Mouse (Mus musculus) retina, postnatal 1 day (tissue): ENCODE results near the gene Irx4.

ENCODE experiments used
- DNase-seq: peaks from one replicate; pipeline ENCODE4 v3.0.0-alpha.2; 2012

The Irx4 gene

GRCm38 (mm10) chr13:73260354-73261035, at the start of gene Irx4:
Gene Irx4 (plus strand): TSS chr13:73260479.
- peak; percentile 35 for DNase-seq

DNA sequence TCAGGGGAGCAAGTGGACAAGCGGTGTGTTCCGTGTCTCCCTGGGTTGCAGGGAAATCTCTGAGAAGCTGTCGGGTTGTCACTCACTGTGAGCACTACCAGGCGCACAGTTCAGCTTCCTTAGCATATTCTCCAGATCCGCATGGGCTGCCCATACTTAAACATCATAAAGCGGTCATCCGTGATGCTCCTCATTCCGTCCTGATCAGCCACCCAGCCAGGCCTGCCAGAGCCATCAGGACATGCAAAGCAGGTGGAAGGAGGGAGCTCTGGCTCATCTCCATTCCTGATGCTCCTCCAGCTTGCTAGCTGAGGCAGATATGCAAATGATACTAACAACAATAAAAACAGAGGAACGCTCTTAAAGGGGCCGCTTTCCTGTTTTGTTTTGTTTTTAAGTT, 46.0 kb upstream of the Irx4 start:
- no peak for DNase-seq

- no peak for DNase-seq
Observed at GRCm38 (mm10) chr13:73236461-73236860, 23.8 kb upstream of the Irx4 start.

DNA sequence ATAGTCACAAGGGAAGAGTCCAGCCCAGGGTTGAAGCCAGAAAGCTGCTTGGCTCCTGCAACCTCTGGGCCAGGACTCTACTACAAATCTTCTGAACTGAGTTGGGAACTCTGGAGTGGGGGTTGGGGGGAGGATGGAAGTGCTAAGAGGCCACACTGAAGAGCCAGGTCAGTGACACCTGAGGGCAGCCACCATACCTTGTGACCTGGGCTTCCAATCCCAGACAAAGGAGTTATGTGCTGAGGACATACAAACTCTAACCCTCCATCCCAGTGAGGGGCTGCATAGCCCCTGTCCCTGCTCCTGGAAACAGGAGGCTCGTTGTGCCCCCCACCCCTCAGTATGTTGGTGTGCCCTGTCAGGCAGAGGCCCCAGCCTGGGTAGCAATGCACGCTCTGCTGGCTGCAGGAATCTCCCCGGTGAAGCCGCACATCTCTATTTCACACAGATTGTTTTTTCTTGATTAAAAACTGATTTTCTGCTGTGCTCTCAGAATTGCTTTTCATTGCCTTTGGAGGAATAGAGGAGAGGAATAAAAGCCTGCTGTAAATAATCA, 21.0 kb upstream of the Irx4 start:
- no peak for DNase-seq

GRCm38 (mm10) chr13:73242556-73242955, 17.7 kb upstream of the Irx4 start:
- no peak for DNase-seq

DNA sequence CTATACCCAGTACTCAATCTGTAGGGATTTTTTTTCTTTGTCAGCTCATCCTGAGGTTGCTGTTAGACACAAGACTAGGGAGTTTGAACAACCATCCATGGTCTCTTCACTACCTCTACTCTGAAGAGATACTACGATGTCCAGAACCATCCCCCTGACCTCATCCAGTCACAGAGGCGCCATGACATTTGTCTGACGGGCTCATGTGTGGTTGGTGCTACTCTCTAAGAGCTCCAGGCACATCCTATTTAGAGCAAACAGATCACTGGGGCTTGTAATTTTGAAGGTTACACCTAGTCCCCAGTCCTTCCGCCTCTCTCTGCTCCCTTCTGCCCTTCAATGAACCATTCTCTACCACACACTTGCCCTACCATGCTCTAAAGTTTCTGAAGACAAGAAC, 13.3 kb upstream of the Irx4 start:
- DNase-seq, result no peak

DNA sequence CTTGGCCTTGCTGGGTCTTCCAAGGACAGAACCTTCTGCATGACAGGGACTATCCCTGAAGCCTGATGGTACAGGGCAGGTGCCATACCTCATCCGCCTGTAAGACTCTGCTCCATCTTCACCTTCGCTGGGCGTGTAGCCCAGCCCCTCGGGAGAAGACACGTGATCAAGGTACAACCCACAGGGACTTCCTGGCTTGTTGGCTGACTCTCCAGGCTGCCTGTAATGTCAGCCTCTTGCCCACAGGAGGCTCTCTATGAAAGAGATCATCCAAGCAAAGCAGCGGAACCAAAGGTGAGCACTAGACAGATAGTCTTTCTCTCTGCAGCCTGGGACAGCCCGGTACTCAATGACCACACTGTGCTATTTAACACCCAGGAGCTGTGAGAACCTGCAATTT, 9.1 kb upstream of the Irx4 start:
- DNase-seq, result no peak

DNA sequence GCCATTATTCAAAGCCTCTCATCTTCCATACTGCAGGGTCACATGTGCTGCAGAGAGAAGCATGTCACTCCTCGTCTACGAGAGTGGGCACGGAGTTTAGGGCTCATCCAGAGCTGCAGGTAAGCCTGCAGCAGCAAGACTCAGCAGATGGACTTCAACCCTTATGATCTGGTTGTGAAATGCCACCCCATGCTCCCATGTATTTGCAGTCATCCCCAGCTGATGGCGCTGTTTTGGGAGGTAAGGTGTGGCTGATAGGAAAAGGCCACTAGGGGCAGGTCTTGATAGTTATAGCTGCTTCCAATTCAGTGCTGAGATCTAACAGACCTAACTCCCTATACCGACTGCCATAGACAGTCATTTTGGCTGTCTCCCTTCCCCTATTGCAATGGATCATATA, 8.3 kb upstream of the Irx4 start:
- DNase-seq, result no peak

DNA sequence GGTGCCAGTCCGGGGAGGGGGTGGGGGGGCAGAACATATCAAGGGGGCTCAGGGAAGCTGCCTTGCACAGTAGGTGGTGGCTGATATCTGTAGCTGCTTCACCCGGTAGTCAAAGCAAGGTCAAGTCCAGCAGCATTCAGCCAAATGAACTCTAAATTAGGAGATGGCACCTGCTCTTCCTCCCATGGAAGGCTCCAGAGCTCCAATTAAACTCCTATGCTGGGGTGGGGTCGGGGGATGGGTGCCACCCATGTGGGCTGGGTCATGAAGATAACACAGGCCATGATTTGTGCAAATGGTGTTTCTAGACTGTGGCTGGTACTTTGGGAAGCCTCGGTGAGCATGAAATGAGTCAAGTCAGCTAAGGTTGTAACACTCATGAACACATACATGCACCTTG, 1.9 kb upstream of the Irx4 start:
- no peak for DNase-seq

- no peak for DNase-seq
Observed at GRCm38 (mm10) chr13:73259577-73260353, 514 bp upstream of the Irx4 start.

DNA sequence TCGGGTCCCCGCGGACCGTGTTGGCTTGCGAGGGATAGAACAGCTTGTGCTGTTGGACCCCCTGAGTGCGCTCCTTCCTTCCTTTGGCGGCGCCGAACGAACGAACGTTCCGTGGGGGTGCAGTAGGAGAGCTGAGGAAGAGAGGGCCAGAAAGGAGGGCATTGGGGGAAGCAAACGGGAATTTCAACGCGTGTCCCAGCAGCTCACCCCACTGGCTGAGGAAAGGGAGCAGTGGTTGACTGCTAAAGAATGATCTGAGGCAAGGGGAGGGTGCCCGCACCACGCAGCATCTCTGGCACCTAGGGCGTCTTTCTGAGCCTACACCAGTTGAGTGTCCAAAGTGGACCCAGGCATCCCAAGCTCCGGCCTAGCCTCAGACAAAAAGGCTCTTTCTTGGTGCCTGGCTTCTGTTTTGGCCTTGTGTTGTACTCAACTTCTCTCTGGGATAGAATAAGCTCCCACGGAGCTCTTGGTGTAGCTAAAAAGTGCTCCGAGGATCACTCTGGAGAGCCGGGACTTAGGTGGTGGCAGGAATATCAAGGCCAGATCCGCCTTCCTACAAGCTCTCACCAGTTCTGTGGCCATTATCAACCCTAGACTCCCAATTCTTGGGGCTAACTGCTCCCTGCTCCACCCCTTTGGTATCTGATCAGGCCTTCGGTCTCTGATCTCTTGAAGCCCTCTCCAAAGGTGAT, 904 bp downstream of the Irx4 start:
- DNase-seq, result no peak

DNA sequence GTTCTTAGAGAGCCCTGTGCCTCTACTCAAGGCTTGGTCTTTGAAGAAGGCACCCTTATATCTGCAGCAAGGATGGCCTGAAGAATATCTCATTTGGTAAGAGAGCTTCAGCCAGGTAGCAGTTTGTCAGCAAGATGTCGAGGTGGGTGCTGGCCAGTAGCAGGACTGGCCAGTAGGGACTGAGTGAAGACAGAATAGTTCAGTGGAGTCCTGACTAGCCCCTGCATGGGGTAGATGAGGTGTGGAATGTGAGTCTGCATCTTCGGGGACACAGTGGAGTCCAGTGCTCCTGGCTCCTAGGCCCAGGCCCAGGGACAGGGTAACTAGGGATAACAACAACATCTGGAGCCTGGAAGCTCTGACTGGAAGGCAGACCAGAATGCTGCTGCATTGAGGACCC, 1.6 kb downstream of the Irx4 start:
- no peak for DNase-seq

GRCm38 (mm10) chr13:73262336-73263127, 2.3 kb downstream of the Irx4 start:
- no peak for DNase-seq

DNA sequence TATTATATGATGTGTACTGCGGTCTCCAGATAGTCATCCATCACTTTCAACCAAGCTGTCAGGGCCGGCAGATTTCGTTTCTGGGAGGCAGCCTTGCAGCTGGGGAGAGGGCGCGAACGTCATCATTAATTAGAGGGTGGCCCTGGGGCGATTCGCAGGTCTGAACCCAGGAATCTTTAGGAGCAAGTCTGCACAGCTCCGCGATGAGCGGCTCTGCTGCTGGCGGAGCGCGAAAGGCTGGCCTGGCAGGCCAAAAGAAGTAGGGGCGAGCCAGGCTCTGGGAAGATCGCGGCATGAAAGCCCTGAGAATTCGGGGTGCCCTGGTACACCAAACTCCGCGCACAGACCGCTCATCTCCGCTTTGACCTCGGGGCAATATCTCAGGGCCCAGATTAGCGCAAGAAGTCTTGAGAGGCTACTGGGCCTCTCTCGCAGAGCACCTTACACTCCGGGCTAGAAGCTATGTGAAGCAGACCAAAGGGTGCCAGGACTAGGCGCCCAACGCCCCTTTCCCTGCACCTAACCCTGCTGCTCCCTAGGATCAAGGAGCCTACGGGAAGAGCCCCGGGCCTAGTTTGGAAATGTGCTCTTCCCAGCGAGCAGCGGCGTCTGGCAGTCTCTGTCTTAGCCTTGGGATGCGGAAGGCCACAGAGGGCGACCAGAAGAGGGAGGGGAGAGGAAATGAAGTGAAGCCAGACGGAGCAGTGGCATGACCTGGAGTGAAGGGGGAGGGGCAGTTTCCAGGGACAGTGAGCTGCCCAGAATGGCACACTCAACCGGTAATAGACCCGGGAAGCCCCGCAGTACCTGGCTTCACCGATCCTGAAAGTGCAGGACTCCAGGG, 3.1 kb downstream of the Irx4 start:
- DNase-seq, result peak; percentile 44

- peak; percentile 80 for DNase-seq
Observed at GRCm38 (mm10) chr13:73264166-73264735, 4.0 kb downstream of the Irx4 start.

GRCm38 (mm10) chr13:73264831-73265230, 4.6 kb downstream of the Irx4 start:
- no peak for DNase-seq

DNA sequence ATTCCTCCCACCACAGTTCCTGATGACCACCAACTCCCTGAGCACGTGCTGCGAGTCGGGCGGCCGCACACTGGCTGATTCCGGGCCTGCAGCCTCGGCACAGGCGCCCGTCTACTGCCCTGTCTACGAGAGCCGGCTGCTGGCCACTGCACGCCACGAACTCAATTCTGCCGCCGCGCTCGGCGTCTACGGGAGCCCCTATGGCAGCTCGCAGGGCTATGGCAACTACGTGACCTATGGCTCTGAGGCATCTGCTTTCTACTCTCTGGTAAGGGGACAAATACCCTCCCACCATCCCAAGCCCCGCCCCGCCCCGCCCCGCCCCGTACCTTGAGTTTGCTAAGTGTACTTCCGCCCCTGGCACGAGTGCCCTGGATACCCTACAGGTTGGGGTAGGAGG, 5.2 kb downstream of the Irx4 start:
- DNase-seq, result peak; percentile 47

DNA sequence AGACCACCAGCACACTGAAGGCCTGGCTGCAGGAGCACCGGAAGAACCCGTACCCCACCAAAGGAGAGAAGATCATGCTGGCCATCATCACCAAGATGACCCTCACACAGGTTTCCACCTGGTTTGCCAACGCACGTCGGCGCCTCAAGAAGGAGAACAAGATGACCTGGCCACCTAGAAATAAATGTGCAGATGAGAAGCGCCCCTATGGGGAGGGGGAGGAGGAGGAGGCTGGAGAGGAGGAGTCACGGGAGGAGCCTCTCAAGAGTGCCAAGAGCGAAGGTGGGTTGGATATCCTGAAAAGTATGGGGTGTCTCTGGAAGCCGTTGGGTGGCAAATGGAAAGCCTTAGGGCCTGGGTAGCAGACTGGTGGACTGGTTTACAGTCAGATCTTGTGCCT, 7.3 kb downstream of the Irx4 start:
- DNase-seq, result no peak

DNA sequence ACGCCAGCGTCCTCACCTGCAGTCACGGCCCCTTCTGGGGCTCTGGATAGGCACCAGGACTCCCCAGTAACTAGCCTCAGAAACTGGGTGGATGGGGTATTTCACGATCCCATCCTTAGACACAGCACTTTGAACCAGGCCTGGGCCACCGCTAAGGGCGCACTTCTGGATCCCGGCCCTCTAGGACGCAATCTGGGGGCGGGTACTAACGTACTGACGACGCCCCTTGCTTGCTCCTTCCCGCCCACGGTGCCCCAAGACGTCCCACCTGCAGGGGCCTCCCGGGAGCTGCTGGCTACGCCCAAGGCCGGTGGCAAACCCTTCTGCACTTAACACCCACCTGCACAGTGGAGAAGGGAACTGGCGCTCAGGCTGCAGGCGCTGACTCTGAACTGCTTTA, 8.4 kb downstream of the Irx4 start:
- peak; percentile 50 for DNase-seq

- DNase-seq, result no peak
Observed at GRCm38 (mm10) chr13:73269251-73269650, 9.0 kb downstream of the Irx4 start.

DNA sequence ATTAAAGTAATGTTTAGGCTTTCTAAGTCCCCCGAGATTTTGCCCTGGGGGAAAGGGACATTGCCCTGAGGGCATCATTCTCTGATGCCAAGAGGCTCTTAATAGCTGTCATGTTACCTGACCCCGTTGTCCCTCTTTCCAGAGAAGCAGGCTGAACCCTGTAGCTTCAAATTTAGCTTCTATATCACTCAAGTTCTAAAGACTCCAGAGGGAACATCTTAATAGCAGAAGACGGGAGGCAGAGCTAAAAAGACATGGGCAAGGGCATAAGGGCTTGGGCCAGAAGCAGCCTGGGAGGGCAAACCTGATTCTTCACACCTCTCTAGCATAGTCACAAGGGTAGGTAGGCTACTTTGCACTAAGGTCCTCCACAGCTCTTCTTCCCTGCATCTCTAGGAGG, 9.6 kb downstream of the Irx4 start:
- no peak for DNase-seq
